In genomic region chr7:47146034-47146812, GRCm38 (mm10) we compare ENCODE assay signal across 9 mouse cellular contexts. TPM values are rescaled to one million over a fixed set of nuclear protein-coding genes. Genes with fewer than 3 reads are reported as not detected.
DNase-seq lines count a peak whose midpoint lies in the region; ATAC-seq and TF ChIP-seq lines count a peak whose summit lies in the region.
"Had no signal": no experiment of that assay in that cellular context is flagged by ENCODE, and none has a peak within 500 bp of the region (broad histone marks: within the 10 kb centered on the region; RNA-seq: fewer than 3 reads in every experiment).

No protein-coding gene starts in this region.

- 53% methylated on average over 12 of the region's 12 CpGs for WGBS in heart, postnatal 0 days
- 54% methylated on average over 12 of the region's 12 CpGs for WGBS in heart, embryonic 11.5 days (ENCODE audit: insufficient replicate concordance)
- 63% methylated on average over 12 of the region's 12 CpGs for WGBS in embryonic facial prominence, embryonic 11.5 days
- WGBS in lung, embryonic 15.5 days = 46% methylated on average over 12 of the region's 12 CpGs
- 49% methylated on average over 12 of the region's 12 CpGs for WGBS in stomach, postnatal 0 days

- H3K9me3 ChIP-seq in heart, postnatal 0 days (replicated peaks; ENCODE audit: control insufficient read depth, low read length) = no peaks in the 10 kb centered on the region
- H3K9me3 ChIP-seq in heart, embryonic 11.5 days (replicated peaks; ENCODE audit: control insufficient read depth, low read length) = no peaks in the 10 kb centered on the region
- H3K9me3 ChIP-seq in embryonic facial prominence, embryonic 11.5 days (replicated peaks; ENCODE audit: control insufficient read depth, low read length) = no peaks in the 10 kb centered on the region
- no peaks in the 10 kb centered on the region for H3K9me3 ChIP-seq in lung, embryonic 15.5 days
- H3K9me3 ChIP-seq in stomach, postnatal 0 days (ENCODE audit: control insufficient read depth, low read length) = no peaks in the 10 kb centered on the region

- no peaks in the 10 kb centered on the region for H3K4me1 ChIP-seq in heart, postnatal 0 days (ENCODE audit: control insufficient read depth, insufficient read depth)
- H3K4me1 ChIP-seq in heart, embryonic 11.5 days (ENCODE audit: control insufficient read depth, insufficient read depth, low read length) = no peaks in the 10 kb centered on the region
- H3K4me1 ChIP-seq in embryonic facial prominence, embryonic 11.5 days (ENCODE audit: control insufficient read depth, insufficient read depth, low read length) = no peaks in the 10 kb centered on the region
- H3K4me1 ChIP-seq in lung, embryonic 15.5 days = no peaks in the 10 kb centered on the region
- no peaks in the 10 kb centered on the region for H3K4me1 ChIP-seq in stomach, postnatal 0 days (replicated peaks; ENCODE audit: control insufficient read depth, insufficient read depth)

- no peak overlapping the region for H3K4me3 ChIP-seq in heart, postnatal 0 days (ENCODE audit: low read depth, low read length)
- no peak overlapping the region for H3K4me3 ChIP-seq in heart, embryonic 11.5 days (ENCODE audit: low read depth, low read length)
- no peak overlapping the region for H3K4me3 ChIP-seq in embryonic facial prominence, embryonic 11.5 days (ENCODE audit: low read depth, low read length)
- no peak overlapping the region for H3K4me3 ChIP-seq in lung, embryonic 15.5 days
- H3K4me3 ChIP-seq in stomach, postnatal 0 days (ENCODE audit: low read depth, low read length) = no peak overlapping the region

- H3K36me3 ChIP-seq in heart, postnatal 0 days (replicated peaks; ENCODE audit: control insufficient read depth, insufficient read depth, low read length) = no peaks in the 10 kb centered on the region
- no peaks in the 10 kb centered on the region for H3K36me3 ChIP-seq in heart, embryonic 11.5 days (ENCODE audit: control insufficient read depth, insufficient read depth, low read length)
- H3K36me3 ChIP-seq in embryonic facial prominence, embryonic 11.5 days (replicated peaks; ENCODE audit: control insufficient read depth, insufficient read depth, low read depth, low read length) = no peaks in the 10 kb centered on the region
- no peaks in the 10 kb centered on the region for H3K36me3 ChIP-seq in lung, embryonic 15.5 days
- no peaks in the 10 kb centered on the region for H3K36me3 ChIP-seq in stomach, postnatal 0 days (ENCODE audit: control insufficient read depth, insufficient read depth, low read length)

- H3K9ac ChIP-seq in heart, postnatal 0 days (replicated peaks; ENCODE audit: low read depth, low read length) = no peak overlapping the region
- H3K9ac ChIP-seq in heart, embryonic 11.5 days (ENCODE audit: low read depth, low read length) = no peak overlapping the region
- H3K9ac ChIP-seq in embryonic facial prominence, embryonic 11.5 days (replicated peaks; ENCODE audit: low read length) = no peak overlapping the region
- H3K9ac ChIP-seq in lung, embryonic 15.5 days = no peak overlapping the region
- H3K9ac ChIP-seq in stomach, postnatal 0 days (ENCODE audit: low read length) = no peak overlapping the region

- TF ChIP-seq CTCF in heart, postnatal 0 days (IDR thresholded peaks at IDR 0.05; ENCODE audit: low read depth) = peak; percentile 37; the same call in 1 of the 2 replicates
- peak; percentile 68 for TF ChIP-seq CTCF in stomach, postnatal 0 days (IDR thresholded peaks at IDR 0.05; ENCODE audit: low read depth)

- no peak overlapping the region for H3K27ac ChIP-seq in heart, postnatal 0 days (ENCODE audit: low read depth)
- no peak overlapping the region for H3K27ac ChIP-seq in heart, embryonic 11.5 days (ENCODE audit: low read depth, low read length)
- H3K27ac ChIP-seq in embryonic facial prominence, embryonic 11.5 days (replicated peaks; ENCODE audit: low read depth, low read length) = no peak overlapping the region
- no peak overlapping the region for H3K27ac ChIP-seq in lung, embryonic 15.5 days
- no peak overlapping the region for H3K27ac ChIP-seq in stomach, postnatal 0 days (replicated peaks)

- ATAC-seq in heart, postnatal 0 days (ENCODE audit: insufficient read depth, low read depth) = no peak
- ATAC-seq in heart, embryonic 11.5 days (replicated peaks; ENCODE audit: insufficient number of reproducible peaks, low FRiP score, low TSS enrichment) = no peak
- ATAC-seq in embryonic facial prominence, embryonic 11.5 days (replicated peaks; ENCODE audit: insufficient number of reproducible peaks, low FRiP score, low TSS enrichment, low read depth) = no peak
- peak; percentile 52; the same call in 1 of the 2 replicates for ATAC-seq in lung, embryonic 15.5 days (ENCODE audit: borderline replicate concordance, extremely low read depth, low FRiP score, low TSS enrichment)
- no peak for ATAC-seq in stomach, postnatal 0 days (ENCODE audit: low FRiP score, low TSS enrichment)

- DNase-seq in heart, postnatal 0 days (ENCODE audit: low spot score) = no peak
- DNase-seq in urinary bladder, postnatal 14 days (ENCODE audit: low spot score) = peak; percentile 12
- no peak for DNase-seq in urinary bladder, postnatal 10 days (ENCODE audit: low spot score)
- peak; percentile 36 for DNase-seq in embryonic facial prominence, embryonic 11.5 days (ENCODE audit: low spot score)
- peak; percentile 25 for DNase-seq in stomach, postnatal 0 days (ENCODE audit: low spot score)
- no peak for DNase-seq in urinary bladder, postnatal 36 days (ENCODE audit: low spot score in 2 of 2)

- H3K4me2 ChIP-seq in heart, postnatal 0 days (ENCODE audit: low read depth, low read length) = no peak overlapping the region
- no peak overlapping the region for H3K4me2 ChIP-seq in heart, embryonic 11.5 days
- H3K4me2 ChIP-seq in embryonic facial prominence, embryonic 11.5 days (ENCODE audit: low read depth, low read length) = no peak overlapping the region
- no peak overlapping the region for H3K4me2 ChIP-seq in lung, embryonic 15.5 days
- no peak overlapping the region for H3K4me2 ChIP-seq in stomach, postnatal 0 days (replicated peaks; ENCODE audit: low read depth)

- no peaks in the 10 kb centered on the region for H3K27me3 ChIP-seq in heart, postnatal 0 days (ENCODE audit: control insufficient read depth, insufficient read depth, low read length)
- no peaks in the 10 kb centered on the region for H3K27me3 ChIP-seq in heart, embryonic 11.5 days (ENCODE audit: control insufficient read depth, insufficient read depth, low read length)
- H3K27me3 ChIP-seq in embryonic facial prominence, embryonic 11.5 days (ENCODE audit: control insufficient read depth, insufficient read depth, low read length) = no peaks in the 10 kb centered on the region
- H3K27me3 ChIP-seq in lung, embryonic 15.5 days = no peaks in the 10 kb centered on the region
- no peaks in the 10 kb centered on the region for H3K27me3 ChIP-seq in stomach, postnatal 0 days (ENCODE audit: control insufficient read depth, insufficient read depth, low read length)

- no peak for TF ChIP-seq EP300 in heart, postnatal 0 days (IDR thresholded peaks at IDR 0.05; ENCODE audit: low read depth)
- TF ChIP-seq EP300 in stomach, postnatal 0 days (optimal IDR thresholded peaks at IDR 0.05) = no peak

RNA-seq across cellular contexts. Expression of gene Ptpn5, which starts 12.7 kb away (rescaled TPM):
- not detected in 2 replicates for total RNA-seq in heart, postnatal 0 days (2014; rRNA removed; ENCODE audit: low replicate concordance)
- polyA plus RNA-seq in heart, postnatal 0 days (2015; fragmentation: Nextera tagmentation; extraction: Ambion mirVana) = not detected in 2 replicates
- polyA plus RNA-seq in heart, embryonic 11.5 days (2014; fragmentation: Nextera tagmentation; extraction: Ambion mirVana) = 0.07 and 0.15 TPM in 2 replicates
- 2.5 and 4.6 TPM in 2 replicates for polyA plus RNA-seq in embryonic facial prominence, embryonic 11.5 days (2014; fragmentation: Nextera tagmentation; extraction: Ambion mirVana)
- polyA plus RNA-seq in lung, embryonic 15.5 days (2015; fragmentation: Nextera tagmentation; extraction: Ambion mirVana) = 6.5 and 6.9 TPM in 2 replicates
- polyA plus RNA-seq in stomach, postnatal 0 days (2015; fragmentation: Nextera tagmentation; extraction: Ambion mirVana) = 0.33 and 0.42 TPM in 2 replicates
- total RNA-seq: heart, postnatal 36 days had no signal

RNA-seq across cellular contexts. Expression of gene Mrgpra6, which starts 58.5 kb away (rescaled TPM):
- total RNA-seq in heart, postnatal 0 days (2014; rRNA removed; ENCODE audit: low replicate concordance) = not detected in 2 replicates
- not detected in 2 replicates for polyA plus RNA-seq in heart, postnatal 0 days (2015; fragmentation: Nextera tagmentation; extraction: Ambion mirVana)
- polyA plus RNA-seq in heart, embryonic 11.5 days (2014; fragmentation: Nextera tagmentation; extraction: Ambion mirVana) = not detected in 2 replicates
- not detected in 2 replicates for polyA plus RNA-seq in embryonic facial prominence, embryonic 11.5 days (2014; fragmentation: Nextera tagmentation; extraction: Ambion mirVana)
- not detected in 2 replicates for polyA plus RNA-seq in lung, embryonic 15.5 days (2015; fragmentation: Nextera tagmentation; extraction: Ambion mirVana)
- polyA plus RNA-seq in stomach, postnatal 0 days (2015; fragmentation: Nextera tagmentation; extraction: Ambion mirVana) = not detected in 2 replicates
- total RNA-seq: heart, postnatal 36 days had no signal

Comparison
In these comparisons a context has a peak if more than half of its experiments do, and no peak if none do; other contexts are left out.
1. DNase-seq: peak in urinary bladder, postnatal 14 days (single experiment), embryonic facial prominence, embryonic 11.5 days (single experiment) and stomach, postnatal 0 days (single experiment); none in heart, postnatal 0 days (single experiment), urinary bladder, postnatal 10 days (single experiment) and urinary bladder, postnatal 36 days (0 of 2).